In the genomic region with DNA sequence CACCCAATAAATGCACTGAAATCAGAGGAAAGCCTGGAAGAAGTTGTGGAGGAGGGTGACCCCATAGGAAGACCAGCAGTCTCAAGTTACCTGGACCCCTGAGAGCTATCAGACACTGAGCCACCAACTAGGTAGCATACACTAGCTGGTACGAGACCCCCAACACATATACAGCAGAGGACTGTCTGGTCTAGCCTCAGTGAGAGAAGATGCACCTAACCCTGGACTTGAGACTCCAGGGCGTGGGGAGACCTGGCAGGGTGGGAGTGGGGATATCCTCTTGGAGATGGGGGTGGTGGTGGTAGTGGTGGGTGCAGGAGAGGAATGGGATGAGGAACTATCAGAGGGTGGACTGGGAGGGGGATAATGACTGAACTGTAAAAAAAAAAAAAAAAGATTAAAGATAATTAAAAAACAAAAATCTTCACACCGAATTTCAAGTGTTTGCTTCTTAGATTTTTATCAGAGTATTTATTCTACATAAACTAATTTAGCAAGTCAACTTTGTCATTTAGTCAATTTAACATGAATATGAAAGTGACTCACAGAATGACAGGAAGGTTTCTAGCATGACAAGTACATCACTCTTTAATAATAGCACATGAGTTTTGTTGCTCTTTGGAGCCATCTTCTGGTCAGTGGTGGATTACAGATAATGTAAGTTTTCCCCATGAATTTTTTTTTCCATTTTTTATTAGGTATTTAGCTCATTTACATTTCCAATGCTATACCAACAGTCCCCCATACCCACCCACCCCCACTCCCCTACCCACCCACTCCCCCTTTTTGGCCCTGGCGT, we compare ENCODE assay signal across 9 mouse cellular contexts.
DNase-seq lines count a peak whose midpoint lies in the region; ATAC-seq and TF ChIP-seq lines count a peak whose summit lies in the region.
"Had no signal": no experiment of that assay in that cellular context is flagged by ENCODE, and none has a peak within 500 bp of the region (broad histone marks: within the 10 kb centered on the region; RNA-seq: fewer than 3 reads in every experiment).

No protein-coding gene starts in this region.

- no peak overlapping the region for H3K27ac ChIP-seq in liver, adult 2 months (replicated peaks; ENCODE audit: insufficient read depth, low read depth, low read length)
- no peak overlapping the region for H3K27ac ChIP-seq in liver, embryonic 11.5 days (ENCODE audit: low read depth, low read length)
- H3K27ac ChIP-seq in midbrain, embryonic 15.5 days, result no peak overlapping the region
- H3K27ac ChIP-seq: neural tube, embryonic 13.5 days had no signal

- no peaks in the 10 kb centered on the region for H3K27me3 ChIP-seq in liver, adult 2 months (ENCODE audit: control insufficient read depth, insufficient read depth, low read length)
- no peaks in the 10 kb centered on the region for H3K27me3 ChIP-seq in liver, embryonic 11.5 days (replicated peaks; ENCODE audit: control insufficient read depth, insufficient read depth, low read length)
- H3K27me3 ChIP-seq in midbrain, embryonic 15.5 days (replicated peaks), result no peaks in the 10 kb centered on the region
- H3K27me3 ChIP-seq: neural tube, embryonic 13.5 days had no signal

- H3K4me1 ChIP-seq in liver, adult 2 months (ENCODE audit: control insufficient read depth, insufficient read depth, low read length), result no peaks in the 10 kb centered on the region
- H3K4me1 ChIP-seq in liver, embryonic 11.5 days (replicated peaks; ENCODE audit: control insufficient read depth, insufficient read depth, low read length), result no peaks in the 10 kb centered on the region
- H3K4me1 ChIP-seq in midbrain, embryonic 15.5 days, result no peaks in the 10 kb centered on the region
- H3K4me1 ChIP-seq: neural tube, embryonic 13.5 days had no signal

- no peak overlapping the region for H3K4me3 ChIP-seq in liver, adult 2 months (ENCODE audit: insufficient read depth, low read depth, low read length)
- no peak overlapping the region for H3K4me3 ChIP-seq in liver, embryonic 11.5 days (ENCODE audit: low read depth, low read length)
- no peak overlapping the region for H3K4me3 ChIP-seq in midbrain, embryonic 15.5 days
- H3K4me3 ChIP-seq: neural tube, embryonic 13.5 days had no signal

- 67% methylated on average over 3 of the region's 4 CpGs for WGBS in liver, adult 2 months
- 77% methylated on average over 3 of the region's 4 CpGs for WGBS in liver, embryonic 11.5 days
- WGBS in midbrain, embryonic 15.5 days, result 73% methylated on average over 3 of the region's 4 CpGs

- H3K79me2 ChIP-seq in liver, adult 2 months (ENCODE audit: control insufficient read depth, insufficient read depth, low read length), result no peaks in the 10 kb centered on the region

- peak; percentile 58 for DNase-seq in embryo, embryonic 10 days (ENCODE audit: low spot score)
- no peak for DNase-seq in embryo, embryonic 9.5 days (ENCODE audit: extremely low spot score)
- DNase-seq in liver, adult 2 months (ENCODE audit: extremely low read depth, low read depth, low spot score), result peak; percentile 57
- DNase-seq in liver, embryonic 11.5 days (ENCODE audit: low spot score), result no peak
- DNase-seq in ZHBTc4 (ENCODE audit: low read depth, low spot score), result peak; percentile 12
- peak; percentile 56 for DNase-seq in heart, postnatal 4 days

- no peaks in the 10 kb centered on the region for H3K36me3 ChIP-seq in liver, adult 2 months (ENCODE audit: control insufficient read depth, insufficient read depth, low read length)
- H3K36me3 ChIP-seq in liver, embryonic 11.5 days (ENCODE audit: control insufficient read depth, insufficient read depth, low read length), result no peaks in the 10 kb centered on the region
- no peaks in the 10 kb centered on the region for H3K36me3 ChIP-seq in midbrain, embryonic 15.5 days (replicated peaks)
- H3K36me3 ChIP-seq: neural tube, embryonic 13.5 days had no signal

- H3K4me2 ChIP-seq in liver, embryonic 11.5 days, result no peak overlapping the region
- no peak overlapping the region for H3K4me2 ChIP-seq in midbrain, embryonic 15.5 days
- H3K4me2 ChIP-seq: neural tube, embryonic 13.5 days had no signal

- ATAC-seq in liver, embryonic 11.5 days (replicated peaks; ENCODE audit: low FRiP score), result no peak
- peak; percentile 78; the same call in 1 of the 2 replicates for ATAC-seq in midbrain, embryonic 15.5 days (replicated peaks)
- ATAC-seq in erythroid progenitor cell, adult 5-6 weeks (replicated peaks; ENCODE audit: low FRiP score, poor library complexity, severe bottlenecking), result no peak

- peak; percentile 58 for TF ChIP-seq CTCF in liver, adult 2 months (IDR thresholded peaks at IDR 0.05; ENCODE audit: low read depth, low read length)

- no peak overlapping the region for H3K9ac ChIP-seq in liver, adult 2 months (ENCODE audit: low read depth, low read length)
- H3K9ac ChIP-seq in liver, embryonic 11.5 days (ENCODE audit: low read depth, low read length), result no peak overlapping the region
- no peak overlapping the region for H3K9ac ChIP-seq in midbrain, embryonic 15.5 days
- H3K9ac ChIP-seq: neural tube, embryonic 13.5 days had no signal

- no peaks in the 10 kb centered on the region for H3K9me3 ChIP-seq in liver, embryonic 11.5 days (ENCODE audit: control insufficient read depth, low read length)
- no peaks in the 10 kb centered on the region for H3K9me3 ChIP-seq in midbrain, embryonic 15.5 days
- H3K9me3 ChIP-seq: neural tube, embryonic 13.5 days had no signal

- no peak for TF ChIP-seq POLR2A in liver, adult 2 months (IDR thresholded peaks at IDR 0.05; ENCODE audit: extremely low read depth, insufficient read depth, low read length)

Comparison
In these comparisons a context has a peak if more than half of its experiments do, and no peak if none do; other contexts are left out.
1. DNase-seq: peak in embryo, embryonic 10 days (single experiment), liver, adult 2 months (single experiment), ZHBTc4 (single experiment) and heart, postnatal 4 days (single experiment); none in embryo, embryonic 9.5 days (single experiment) and liver, embryonic 11.5 days (single experiment).